Mouse (Mus musculus): Measurements from ENCODE around the gene Ppan.

Gene Ppan

GRCm38 (mm10) chr9:20887704-20888385, at the start of gene Ppan:
Gene Ppan (plus strand): TSS chr9:20888175.
- peak; percentile 97 for DNase-seq (ENCODE audit: low read depth, low spot score)
- Histone ChIP-seq H3K27me3 (ENCODE audit: control insufficient read depth, insufficient read depth, low read length, poor library complexity, severe bottlenecking) (no peaks in the 10 kb centered on the region), H3K36me3 (ENCODE audit: control insufficient read depth, insufficient read depth, low read length, poor library complexity, severe bottlenecking) (no peaks in the 10 kb centered on the region; the same call in none of the 2 replicates)

- Histone ChIP-seq H3K27me3 (ENCODE audit: control insufficient read depth, insufficient read depth, low read length, poor library complexity, severe bottlenecking) (no peaks in the 10 kb centered on the region), H3K36me3 (ENCODE audit: control insufficient read depth, insufficient read depth, low read length, poor library complexity, severe bottlenecking) (no peaks in the 10 kb centered on the region)
- DNase-seq (ENCODE audit: low read depth, low spot score) = no peak
Measured at GRCm38 (mm10) chr9:20838931-20839330, 49.0 kb upstream of the Ppan start.

GRCm38 (mm10) chr9:20842211-20842610, 45.8 kb upstream of the Ppan start:
- Histone ChIP-seq H3K27me3 (ENCODE audit: control insufficient read depth, insufficient read depth, low read length, poor library complexity, severe bottlenecking) (no peaks in the 10 kb centered on the region), H3K36me3 (ENCODE audit: control insufficient read depth, insufficient read depth, low read length, poor library complexity, severe bottlenecking) (no peaks in the 10 kb centered on the region)
- DNase-seq (ENCODE audit: low read depth, low spot score) = no peak

- DNase-seq (ENCODE audit: low read depth, low spot score) = peak; percentile 10
- Histone ChIP-seq H3K27me3 (ENCODE audit: control insufficient read depth, insufficient read depth, low read length, poor library complexity, severe bottlenecking) (no peaks in the 10 kb centered on the region), H3K36me3 (ENCODE audit: control insufficient read depth, insufficient read depth, low read length, poor library complexity, severe bottlenecking) (no peaks in the 10 kb centered on the region)
Measured at GRCm38 (mm10) chr9:20842670-20843069, 45.3 kb upstream of the Ppan start.

GRCm38 (mm10) chr9:20850179-20850578, 37.8 kb upstream of the Ppan start:
- no peak for DNase-seq (ENCODE audit: low read depth, low spot score)
- no peaks in the 10 kb centered on the region for H3K36me3 ChIP-seq (ENCODE audit: control insufficient read depth, insufficient read depth, low read length, poor library complexity, severe bottlenecking)
- H3K27me3 ChIP-seq (ENCODE audit: control insufficient read depth, insufficient read depth, low read length, poor library complexity, severe bottlenecking) = no peaks in the 10 kb centered on the region

- DNase-seq (ENCODE audit: low read depth, low spot score) = peak; percentile 91
- Histone ChIP-seq H3K36me3 (ENCODE audit: control insufficient read depth, insufficient read depth, low read length, poor library complexity, severe bottlenecking) (no peaks in the 10 kb centered on the region), H3K27me3 (ENCODE audit: control insufficient read depth, insufficient read depth, low read length, poor library complexity, severe bottlenecking) (no peaks in the 10 kb centered on the region)
Measured at GRCm38 (mm10) chr9:20857131-20857530, 30.8 kb upstream of the Ppan start.

- Histone ChIP-seq H3K27me3 (ENCODE audit: control insufficient read depth, insufficient read depth, low read length, poor library complexity, severe bottlenecking) (no peaks in the 10 kb centered on the region), H3K36me3 (ENCODE audit: control insufficient read depth, insufficient read depth, low read length, poor library complexity, severe bottlenecking) (no peaks in the 10 kb centered on the region)
- DNase-seq (ENCODE audit: low read depth, low spot score) = no peak
Measured at GRCm38 (mm10) chr9:20859926-20860325, 28.0 kb upstream of the Ppan start.

- no peaks in the 10 kb centered on the region for H3K36me3 ChIP-seq (ENCODE audit: control insufficient read depth, insufficient read depth, low read length, poor library complexity, severe bottlenecking)
- H3K27me3 ChIP-seq (ENCODE audit: control insufficient read depth, insufficient read depth, low read length, poor library complexity, severe bottlenecking) = no peaks in the 10 kb centered on the region
- DNase-seq (ENCODE audit: low read depth, low spot score) = peak; percentile 65
Measured at GRCm38 (mm10) chr9:20861821-20862220, 26.2 kb upstream of the Ppan start.

- Histone ChIP-seq H3K36me3 (ENCODE audit: control insufficient read depth, insufficient read depth, low read length, poor library complexity, severe bottlenecking) (no peaks in the 10 kb centered on the region), H3K27me3 (ENCODE audit: control insufficient read depth, insufficient read depth, low read length, poor library complexity, severe bottlenecking) (no peaks in the 10 kb centered on the region)
Measured at GRCm38 (mm10) chr9:20862225-20862624, 25.8 kb upstream of the Ppan start.

GRCm38 (mm10) chr9:20866879-20867278, 21.1 kb upstream of the Ppan start:
- DNase-seq (ENCODE audit: low read depth, low spot score) = no peak
- no peaks in the 10 kb centered on the region for H3K36me3 ChIP-seq (ENCODE audit: control insufficient read depth, insufficient read depth, low read length, poor library complexity, severe bottlenecking)

More at GRCm38 (mm10) chr9:20862225-20862624, 25.8 kb upstream of the Ppan start:
- no peak for DNase-seq (ENCODE audit: low read depth, low spot score)

GRCm38 (mm10) chr9:20868448-20869001, 19.4 kb upstream of the Ppan start, which contains the start of gene A230050P20Rik:
Gene A230050P20Rik (plus strand): TSS chr9:20868642.
- H3K36me3 ChIP-seq (ENCODE audit: control insufficient read depth, insufficient read depth, low read length, poor library complexity, severe bottlenecking) = peaks cover 3% of the 10 kb centered on the region
- DNase-seq (ENCODE audit: low read depth, low spot score) = peak; percentile 72

More at GRCm38 (mm10) chr9:20866879-20867278, 21.1 kb upstream of the Ppan start:
- H3K27me3 ChIP-seq (ENCODE audit: control insufficient read depth, insufficient read depth, low read length, poor library complexity, severe bottlenecking) = no peaks in the 10 kb centered on the region

GRCm38 (mm10) chr9:20869246-20869645, 18.7 kb upstream of the Ppan start:
- Histone ChIP-seq H3K36me3 (ENCODE audit: control insufficient read depth, insufficient read depth, low read length, poor library complexity, severe bottlenecking) (peaks cover 3% of the 10 kb centered on the region), H3K27me3 (ENCODE audit: control insufficient read depth, insufficient read depth, low read length, poor library complexity, severe bottlenecking) (no peaks in the 10 kb centered on the region)
- DNase-seq (ENCODE audit: low read depth, low spot score) = peak; percentile 24

More at GRCm38 (mm10) chr9:20868448-20869001, 19.4 kb upstream of the Ppan start, which contains the start of gene A230050P20Rik:
- no peaks in the 10 kb centered on the region for H3K27me3 ChIP-seq (ENCODE audit: control insufficient read depth, insufficient read depth, low read length, poor library complexity, severe bottlenecking)

GRCm38 (mm10) chr9:20870211-20871173, 17.5 kb upstream of the Ppan start:
- DNase-seq (ENCODE audit: low read depth, low spot score) = no peak
- H3K27me3 ChIP-seq (ENCODE audit: control insufficient read depth, insufficient read depth, low read length, poor library complexity, severe bottlenecking) = no peaks in the 10 kb centered on the region
- peaks cover 3% of the 10 kb centered on the region for H3K36me3 ChIP-seq (ENCODE audit: control insufficient read depth, insufficient read depth, low read length, poor library complexity, severe bottlenecking)

- Histone ChIP-seq H3K36me3 (ENCODE audit: control insufficient read depth, insufficient read depth, low read length, poor library complexity, severe bottlenecking) (peaks cover 3% of the 10 kb centered on the region), H3K27me3 (ENCODE audit: control insufficient read depth, insufficient read depth, low read length, poor library complexity, severe bottlenecking) (no peaks in the 10 kb centered on the region)
- no peak for DNase-seq (ENCODE audit: low read depth, low spot score)
Measured at GRCm38 (mm10) chr9:20872991-20873390, 15.0 kb upstream of the Ppan start.

Data from splenic B cell, adult 2 months (primary cell).